Mouse (Mus musculus) liver, embryonic 18 days (tissue): Measurements from ENCODE around the gene 1700084M14Rik. TPM values are rescaled to one million over a fixed set of nuclear protein-coding genes. Genes with fewer than 3 reads are reported as not detected.

Experiments used
- polyA plus RNA-seq: library from polyadenylated mRNA; depleted of rRNA; stranded (reverse); fragments of >200 nt; gene quantifications from 2 replicates; pipeline ENCODE4 v1.2.3, GENCODE M21; 2012; rRNA removed

Gene 1700084M14Rik
- polyA plus RNA-seq: not detected in 2 replicates

DNA sequence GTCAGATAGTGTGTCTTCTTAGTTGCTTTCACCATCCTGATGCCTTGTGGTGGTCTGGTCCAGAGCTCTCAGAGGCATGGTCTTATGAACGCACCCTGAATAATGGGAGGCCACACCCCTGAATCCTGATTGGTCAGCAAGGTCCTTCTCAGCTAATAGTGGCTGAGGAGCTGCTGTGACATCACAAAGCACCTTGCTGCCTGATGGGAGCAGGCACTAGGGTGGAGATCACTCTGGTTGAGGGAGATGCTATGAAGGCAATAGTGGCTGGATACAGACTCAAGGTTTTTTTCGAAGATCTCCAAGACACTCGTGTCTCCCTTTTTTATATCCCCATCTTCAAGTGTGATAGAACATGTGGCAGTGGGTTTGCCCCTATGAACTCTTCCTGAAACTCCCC, at the start of gene 1700084M14Rik:
TSS of gene 1700084M14Rik (minus strand) at position 101 of the 400 bp plus-strand sequence.

Other genes starting within 250 kb of the 1700084M14Rik start
- not detected in 2 replicates for gene Mageb2, start 244.2 kb downstream of the 1700084M14Rik start, polyA plus RNA-seq
- not detected in 2 replicates for gene Gm5072, start 183.4 kb downstream of the 1700084M14Rik start, polyA plus RNA-seq
- not detected in 2 replicates for gene Gm8914, start 95.8 kb downstream of the 1700084M14Rik start, polyA plus RNA-seq
- gene Gm14781, start 56.3 kb upstream of the 1700084M14Rik start, polyA plus RNA-seq: not detected in 2 replicates
- not detected in 2 replicates for gene Mageb5, start 207.1 kb upstream of the 1700084M14Rik start, polyA plus RNA-seq